Mouse (Mus musculus): Measurements from ENCODE around the gene Tmem107.

The Tmem107 gene

DNA sequence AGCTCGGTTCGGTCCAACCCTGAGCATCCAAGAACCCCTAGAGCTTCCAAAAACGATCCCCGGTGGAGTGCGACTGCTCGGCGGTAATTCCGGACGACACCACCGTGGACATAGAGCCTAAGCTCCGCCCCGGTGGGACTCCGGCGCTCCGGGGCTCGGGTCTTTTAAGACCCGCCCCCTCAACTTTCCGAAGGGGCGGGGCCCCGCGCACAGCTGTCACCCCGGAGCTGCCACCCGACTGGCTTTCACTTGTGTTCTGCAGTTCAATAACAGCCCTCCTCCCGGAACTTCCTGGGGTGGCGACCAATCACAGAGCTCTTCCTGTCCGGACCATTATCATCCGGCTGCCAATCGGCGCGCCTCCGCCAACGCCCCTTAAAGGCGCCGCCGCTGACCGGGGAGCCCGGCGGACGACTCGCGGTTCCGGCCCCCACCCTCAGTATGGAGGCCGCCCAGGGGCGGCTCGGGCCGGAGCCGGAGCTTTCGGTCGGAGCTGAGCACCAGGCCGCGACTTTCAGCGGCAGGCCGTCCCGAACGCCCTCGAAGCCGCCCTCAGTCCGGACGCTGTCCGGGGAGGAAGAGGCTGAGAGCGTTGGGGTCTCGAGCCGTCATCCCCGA, 11.1 kb upstream of the Tmem107 start, which contains the start of gene Borcs6:
Borcs6 (plus strand) TSS at position 361 of the 618 bp plus-strand sequence.
- peak; percentile 80 to 93 for DNase-seq (ENCODE audit: low spot score in 2 of 2)

- peak in 1 of 2 experiments; percentile 71 for DNase-seq (ENCODE audit: low spot score in 2 of 2)
Measured at GRCm38 (mm10) chr11:69059975-69060411, 10.6 kb upstream of the Tmem107 start.

DNA sequence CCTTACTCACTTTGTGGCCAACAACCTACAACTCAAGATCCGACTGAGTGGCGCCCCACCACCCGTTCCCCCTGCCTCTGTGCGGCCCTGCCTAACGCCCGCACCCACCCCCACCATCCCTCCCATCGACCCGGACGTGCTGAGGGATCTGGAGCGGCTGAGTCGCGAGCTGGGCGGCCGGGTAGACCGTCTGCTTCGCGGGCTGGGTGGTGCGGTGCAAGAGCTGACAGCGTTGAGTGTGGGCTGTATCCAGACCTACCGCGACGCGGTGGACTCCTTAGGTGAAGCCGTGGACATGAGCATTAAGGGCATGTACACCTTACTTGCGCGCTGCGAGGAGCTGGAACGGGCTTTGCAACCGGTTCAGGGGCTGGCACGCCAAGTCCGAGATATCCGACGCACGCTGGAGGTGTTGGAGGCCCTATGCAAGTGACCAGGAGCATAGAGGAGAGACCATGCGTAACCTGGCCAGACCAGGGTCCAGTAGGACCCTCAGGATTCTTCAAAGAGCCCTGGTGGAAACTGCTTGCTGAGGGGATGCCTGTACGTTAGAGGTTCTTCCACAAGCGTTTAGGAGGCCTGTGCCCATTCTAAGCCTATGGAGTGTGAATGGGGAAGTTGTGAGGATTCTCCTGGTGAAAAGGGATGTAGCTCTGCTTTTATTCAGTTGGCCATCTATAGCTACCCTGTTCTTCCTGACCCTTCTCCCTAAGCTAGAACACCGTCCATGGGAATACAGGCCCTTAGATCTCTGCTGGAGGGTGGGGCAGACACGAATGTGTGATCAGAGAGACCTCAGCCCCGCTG, 10.0 kb upstream of the Tmem107 start:
- DNase-seq (ENCODE audit: low spot score in 2 of 2): peak; percentile 55 to 66

- DNase-seq (ENCODE audit: low spot score in 2 of 2): peak in 1 of 2 experiments; percentile 36
Measured at GRCm38 (mm10) chr11:69061255-69061912, 9.2 kb upstream of the Tmem107 start.

- DNase-seq (ENCODE audit: low spot score in 2 of 2): peak; percentile 77 to 83
Measured at GRCm38 (mm10) chr11:69062194-69062760, 8.3 kb upstream of the Tmem107 start.

DNA sequence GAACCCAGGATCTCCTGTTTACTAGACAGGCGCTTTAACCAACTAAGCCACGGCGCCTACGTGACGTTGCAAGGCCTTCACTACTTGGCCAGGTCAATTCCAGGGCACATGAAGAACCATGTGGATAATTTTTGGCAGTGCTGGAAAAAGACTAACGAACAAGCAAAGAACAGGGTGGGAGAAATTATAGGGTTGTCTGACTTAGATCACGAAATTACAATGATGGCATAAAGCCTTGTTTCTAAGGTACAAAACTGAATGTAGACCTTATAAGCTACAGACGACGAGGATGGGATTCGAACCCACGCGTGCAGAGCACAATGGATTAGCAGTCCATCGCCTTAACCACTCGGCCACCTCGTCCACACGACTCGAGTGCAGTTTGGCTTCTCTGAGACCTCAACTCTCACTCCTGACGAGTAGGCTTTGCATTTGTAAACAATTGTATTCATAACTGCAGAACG, 7.8 kb upstream of the Tmem107 start:
- DNase-seq (ENCODE audit: low spot score in 2 of 2): peak; percentile 94 to 97

GRCm38 (mm10) chr11:69063413-69064201, 7.0 kb upstream of the Tmem107 start:
- DNase-seq (ENCODE audit: low spot score in 2 of 2): peak; percentile 91

DNA sequence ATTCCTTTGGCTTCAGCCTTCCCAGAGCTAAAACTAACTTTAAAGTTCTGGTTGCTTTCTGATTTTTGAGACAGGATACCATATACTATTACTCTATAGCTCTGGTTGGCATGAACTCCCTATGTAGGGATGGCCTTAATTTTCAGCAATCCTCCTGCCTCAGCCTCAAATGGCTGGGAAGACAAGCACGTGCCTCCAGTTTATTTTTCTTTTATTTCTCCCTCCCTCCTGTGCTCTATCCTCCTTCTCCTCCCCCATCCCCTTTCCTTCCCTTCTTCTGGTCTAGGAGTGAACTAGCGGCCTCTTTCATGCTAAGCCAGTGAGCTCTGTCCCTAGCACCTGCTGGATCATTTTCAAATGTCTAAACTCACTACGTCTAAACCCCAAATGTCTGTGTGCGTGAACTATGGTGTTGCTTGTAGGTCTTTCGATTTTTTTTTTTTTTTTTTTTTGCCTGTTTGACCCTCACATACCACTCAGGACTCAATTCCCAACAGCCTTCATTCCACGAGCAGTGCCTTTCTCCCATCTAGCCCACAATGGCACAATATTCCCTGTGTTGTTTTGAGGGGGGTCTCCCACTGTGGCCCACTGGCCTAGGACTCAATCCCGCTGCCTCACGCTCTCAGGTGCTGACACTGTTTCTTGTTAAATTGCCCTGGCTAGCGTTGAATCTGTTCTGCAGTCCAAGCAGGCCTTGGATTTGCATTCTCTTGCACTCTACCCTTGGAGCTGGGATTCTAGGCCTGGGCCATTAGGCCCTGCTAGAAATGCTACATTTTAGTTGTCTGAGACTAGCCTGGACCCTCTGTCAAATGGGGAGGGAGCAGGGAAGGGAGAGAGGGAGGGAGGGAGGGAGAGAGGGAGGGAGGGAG, 6.1 kb upstream of the Tmem107 start:
- DNase-seq (ENCODE audit: low spot score in 2 of 2): no peak

GRCm38 (mm10) chr11:69065394-69065925, 5.1 kb upstream of the Tmem107 start:
- DNase-seq (ENCODE audit: low spot score in 2 of 2): no peak

DNA sequence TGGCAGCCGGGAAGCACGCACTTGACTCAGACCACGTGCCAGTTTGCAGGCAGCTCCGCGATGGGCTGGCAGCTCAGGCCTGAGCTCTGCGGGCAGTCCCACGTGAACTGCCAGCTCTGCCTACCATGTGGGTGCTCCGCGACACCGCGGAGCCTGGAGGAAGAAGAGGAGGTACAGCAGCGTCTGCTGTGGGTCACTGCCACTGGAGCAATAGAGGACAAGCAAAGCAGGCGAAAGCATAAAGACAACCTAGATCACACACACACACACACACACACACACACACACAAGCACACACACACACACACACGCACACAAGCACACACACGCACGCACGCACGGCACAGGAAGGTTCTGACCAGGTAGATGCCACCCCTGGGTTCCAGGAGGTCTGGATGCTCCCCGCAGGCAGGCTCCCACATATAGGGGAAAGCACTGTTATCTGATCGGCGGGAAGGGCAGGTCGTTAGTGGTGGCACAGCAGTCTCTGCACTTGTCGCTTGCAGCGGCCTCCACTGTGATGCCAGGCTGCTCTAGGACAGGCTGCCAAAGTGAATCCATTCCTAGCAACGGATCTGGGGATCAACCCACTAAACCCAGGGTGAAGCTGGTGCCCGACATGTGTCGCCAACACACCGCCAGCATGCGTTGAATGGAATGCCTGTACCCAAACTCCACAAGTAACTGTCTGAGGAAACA, 4.3 kb upstream of the Tmem107 start:
- DNase-seq (ENCODE audit: low spot score in 2 of 2): peak; percentile 55 to 60

DNA sequence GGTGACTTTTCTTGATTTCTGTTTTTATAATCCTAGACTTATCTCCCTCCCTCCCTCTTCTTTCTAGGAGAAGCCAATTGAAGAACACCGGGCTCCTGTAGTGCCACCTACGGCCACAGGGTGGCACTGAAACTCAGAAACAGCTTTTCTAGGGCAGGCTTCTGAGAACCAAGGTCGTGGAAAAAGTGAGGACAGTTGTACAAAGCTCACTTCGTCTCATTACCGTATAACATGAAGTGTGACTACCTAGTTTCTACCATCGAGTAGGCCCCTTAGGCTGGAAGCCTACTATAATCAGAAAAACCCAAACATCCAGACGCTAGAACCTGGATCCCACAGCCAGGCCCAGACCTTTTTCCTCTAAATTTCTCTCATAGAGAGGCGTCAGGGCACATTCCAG, 3.6 kb upstream of the Tmem107 start:
- DNase-seq (ENCODE audit: low spot score in 2 of 2): peak; percentile 88 to 91

GRCm38 (mm10) chr11:69067601-69068000, 3.0 kb upstream of the Tmem107 start:
- DNase-seq (ENCODE audit: low spot score in 2 of 2): no peak

- no peak for DNase-seq (ENCODE audit: low spot score in 2 of 2)
Measured at GRCm38 (mm10) chr11:69070093-69070492, 513 bp upstream of the Tmem107 start.

GRCm38 (mm10) chr11:69071262-69071661, 656 bp downstream of the Tmem107 start:
- DNase-seq (ENCODE audit: low spot score in 2 of 2): no peak

DNA sequence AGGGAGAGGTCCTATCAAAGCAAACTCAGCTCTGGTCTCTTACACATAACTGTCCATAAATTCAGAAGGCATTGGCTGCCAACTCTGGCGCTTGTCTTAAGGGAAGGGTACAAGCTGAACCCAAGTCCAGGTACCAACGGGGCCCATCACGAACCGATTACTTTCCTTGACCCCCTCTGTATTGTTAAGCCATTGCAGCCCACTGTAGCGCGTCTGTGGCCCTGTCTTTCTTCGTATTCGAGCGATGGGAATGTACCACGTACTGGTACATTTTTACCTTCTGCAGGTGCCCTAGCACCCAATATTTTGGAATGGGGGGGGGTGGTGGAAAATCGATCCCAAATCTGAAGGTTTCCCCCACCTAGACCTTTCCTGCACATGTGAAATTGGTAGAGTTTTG, 1.6 kb downstream of the Tmem107 start:
- DNase-seq (ENCODE audit: low spot score in 2 of 2): no peak

DNA sequence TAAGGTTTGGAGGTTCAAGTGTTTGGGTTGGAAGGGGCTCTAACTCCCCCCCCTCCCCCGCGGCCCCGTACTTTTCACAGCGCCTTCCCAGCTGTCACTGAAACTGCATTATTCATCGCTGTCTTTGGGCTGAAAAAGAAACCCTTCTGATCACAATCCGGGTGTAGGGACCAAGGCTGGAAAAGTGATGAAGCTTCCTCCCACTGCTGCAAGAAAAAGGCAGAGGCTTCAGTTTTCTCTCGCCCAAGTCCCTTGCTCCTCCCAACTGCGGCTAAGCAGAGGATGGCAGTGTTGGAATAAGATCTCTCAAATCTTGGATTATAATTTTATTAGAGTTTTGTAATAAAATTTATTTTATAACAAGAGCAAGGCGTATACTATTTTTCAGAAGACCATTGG, 2.1 kb downstream of the Tmem107 start:
- no peak for DNase-seq (ENCODE audit: low spot score in 2 of 2)

GRCm38 (mm10) chr11:69073065-69073888, 2.7 kb downstream of the Tmem107 start:
- DNase-seq (ENCODE audit: low spot score in 2 of 2): peak; percentile 76 to 89
